Mouse (Mus musculus) brain, embryonic 14.5 days (tissue): ENCODE measurements around the gene Fbxl17.

ENCODE experiments used
- CTCF ChIP-seq: fragments of 200-500 bp; IDR thresholded peaks from 2 replicates; pipeline ENCODE4 v1.5.1; 2012; ENCODE audit warnings: inconsistent platforms, mild to moderate bottlenecking, moderate library complexity, borderline replicate concordance; ENCODE audit not compliant: insufficient read depth, insufficient read length; ENCODE audit errors: extremely low read depth
- POLR2A ChIP-seq: fragments of 200-500 bp; IDR thresholded peaks from 2 replicates; pipeline ENCODE4 v1.6.1; 2012; ENCODE audit warnings: mild to moderate bottlenecking, inconsistent platforms, borderline replicate concordance; ENCODE audit not compliant: poor library complexity, insufficient read depth, insufficient read length, severe bottlenecking; ENCODE audit errors: extremely low read depth

GRCm38 (mm10) chr17:63272914-63273313 is 226.9 kb downstream of the Fbxl17 start:
- TF ChIP-seq CTCF (no peak), POLR2A (no peak)
